Mouse (Mus musculus) liver, embryonic 16.5 days (tissue): ENCODE measurements around the gene Gm9999. TPM values are rescaled to one million over a fixed set of nuclear protein-coding genes. Genes with fewer than 3 reads are reported as not detected.

Source experiments
- ATAC-seq: fragments of 200-750 bp; cut with Nextera tagmentation; 2 replicates; pipeline ENCODE4 v1.8.0; 2017; ENCODE audit warnings: low read depth, mild to moderate bottlenecking, moderate number of reproducible peaks, moderate library complexity
- H3K27ac ChIP-seq: fragments of 300-500 bp; sonication (generic); 2 replicates; pipeline ENCODE4 v1.5.1; 2014; ENCODE audit warnings: mild to moderate bottlenecking, low read length
- H3K27me3 ChIP-seq: fragments of 300-500 bp; sonication (generic); 2 replicates; pipeline ENCODE4 v1.6.1; 2014; ENCODE audit warnings: low read depth, low read length, mixed read lengths; ENCODE audit not compliant: control insufficient read depth, insufficient read depth
- H3K36me3 ChIP-seq: fragments of 300-500 bp; sonication (generic); 2 replicates; pipeline ENCODE4 v1.6.1; 2014; ENCODE audit warnings: mild to moderate bottlenecking; ENCODE audit not compliant: control insufficient read depth, insufficient read depth
- H3K4me1 ChIP-seq: fragments of 300-500 bp; sonication (generic); 2 replicates; pipeline ENCODE4 v1.6.1; 2014; ENCODE audit warnings: low read depth, low read length, mixed read lengths; ENCODE audit not compliant: control insufficient read depth
- H3K4me2 ChIP-seq: fragments of 300-500 bp; sonication (generic); 2 replicates; pipeline ENCODE4 v1.6.1; 2014; ENCODE audit warnings: low read depth, low read length, mixed read lengths
- H3K4me3 ChIP-seq: fragments of 300-500 bp; sonication (generic); 2 replicates; pipeline ENCODE4 v1.5.1; 2014; ENCODE audit warnings: low read depth, mild to moderate bottlenecking, low read length
- H3K9ac ChIP-seq: fragments of 300-500 bp; sonication (generic); 2 replicates; pipeline ENCODE4 v1.6.1; 2014; ENCODE audit warnings: low read depth, low read length
- H3K9me3 ChIP-seq: fragments of 300-500 bp; sonication (generic); replicated peaks from 2 replicates; pipeline ENCODE4 v1.6.1; 2016; ENCODE audit warnings: low read length; ENCODE audit not compliant: control insufficient read depth
- WGBS: fragments of 180-500 bp; shearing (Covaris S2); extraction: QIAGEN DNeasy Blood & Tissue Kit; methylation state at CpG from one replicate; pipeline ENCODE4 v1.1.7; 2014; ENCODE audit not compliant: insufficient replicate concordance; 5-methylcytosine and 5-hydroxymethylcytosine counted together
- polyA plus RNA-seq: library from polyadenylated mRNA; unstranded; fragments of >200 nt; fragmentation: Nextera tagmentation; extraction: Ambion mirVana; gene quantifications from 2 replicates; pipeline ENCODE4 v1.2.1, GENCODE M21; 2015

Gm9999 gene
- polyA plus RNA-seq, 1 experiment from 2014 or later: not detected

DNA sequence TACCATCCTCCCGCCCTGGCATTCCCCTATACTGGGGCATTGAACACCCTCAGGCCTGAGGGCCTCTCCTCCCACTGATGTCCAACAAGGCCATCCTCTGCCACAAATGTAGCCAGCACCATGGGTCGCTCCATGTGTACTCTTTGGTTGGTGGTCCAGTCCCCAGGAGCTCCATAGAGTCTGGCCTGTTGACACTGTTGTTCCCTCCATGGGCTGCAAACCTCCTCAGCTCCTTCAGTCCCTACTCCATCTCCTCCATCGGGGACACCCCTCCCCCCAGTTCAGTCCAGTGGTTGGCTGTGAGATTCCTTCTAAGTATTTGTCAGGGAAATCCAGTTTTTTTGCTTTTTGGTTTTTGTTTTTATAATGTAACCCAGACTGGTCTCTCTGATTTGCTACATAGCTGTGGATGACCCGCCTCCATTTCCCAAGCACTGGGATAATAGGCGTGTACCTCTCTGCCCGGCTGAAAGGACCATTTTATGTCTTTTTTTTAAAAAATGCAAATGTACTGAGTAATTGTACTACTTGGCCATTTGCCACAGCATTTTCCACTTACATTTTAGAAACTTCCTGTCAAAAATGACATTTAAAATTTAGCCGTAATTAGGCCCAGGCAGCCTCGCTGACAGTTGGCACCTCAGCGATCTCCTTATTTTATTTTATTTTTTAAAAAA lies 47.3 kb downstream of the Gm9999 start:
- Histone ChIP-seq H3K4me2 (no peak overlapping the region), H3K9ac (no peak overlapping the region), H3K27ac (no peak overlapping the region), H3K4me1 (no peaks in the 10 kb centered on the region), H3K9me3 (no peaks in the 10 kb centered on the region), H3K36me3 (no peaks in the 10 kb centered on the region), H3K27me3 (no peaks in the 10 kb centered on the region), H3K4me3 (no peak overlapping the region)
- 73% methylated on average over 9 of the region's 9 CpGs for WGBS
- no peak for ATAC-seq

- no peak for ATAC-seq
- no peaks in the 10 kb centered on the region for H3K9me3 ChIP-seq
- H3K4me3 ChIP-seq: no peak overlapping the region
- no peak overlapping the region for H3K9ac ChIP-seq
- H3K36me3 ChIP-seq: no peaks in the 10 kb centered on the region
- 60% methylated on average over 4 of the region's 4 CpGs for WGBS
- no peaks in the 10 kb centered on the region for H3K4me1 ChIP-seq
- no peak overlapping the region for H3K4me2 ChIP-seq
- H3K27me3 ChIP-seq: no peaks in the 10 kb centered on the region
- no peak overlapping the region for H3K27ac ChIP-seq
These were observed 48.0 kb downstream of the Gm9999 start for GRCm38 (mm10) chr7:47031371-47031770.

DNA sequence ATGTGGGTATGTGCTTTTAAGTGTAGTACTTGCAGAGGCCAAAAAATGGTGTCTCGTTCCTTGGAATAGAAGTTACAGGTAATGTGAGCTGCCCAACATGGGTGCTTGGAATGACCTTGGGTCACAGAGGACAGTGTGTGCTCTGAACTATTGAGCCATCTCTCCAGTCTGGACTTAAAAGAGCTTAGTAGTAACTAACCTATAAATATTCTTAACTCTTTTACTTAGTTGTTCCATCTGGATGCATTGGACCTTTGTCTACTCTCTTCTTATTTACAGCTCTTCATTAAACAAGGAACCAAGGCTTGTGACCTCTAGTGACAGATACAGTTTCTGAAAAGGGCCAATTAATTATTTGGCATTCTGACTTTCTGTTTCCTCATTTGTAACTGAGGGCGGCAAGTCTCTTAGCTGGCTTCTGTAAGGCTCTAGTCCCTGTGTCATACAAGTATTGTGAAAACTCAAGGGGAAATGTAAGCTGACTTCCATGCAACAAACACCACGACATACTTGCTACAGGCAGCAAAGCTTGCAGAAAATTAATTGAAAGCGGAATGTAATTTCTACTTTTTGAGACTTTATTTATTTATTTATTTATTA lies 51.5 kb downstream of the Gm9999 start:
- no peaks in the 10 kb centered on the region for H3K9me3 ChIP-seq
- WGBS: 61% methylated on average over 4 of the region's 4 CpGs

GRCm38 (mm10) chr7:47035426-47035825 lies 52.0 kb downstream of the Gm9999 start:
- no peak overlapping the region for H3K4me2 ChIP-seq

More for the DNA sequence above, 51.5 kb downstream of the Gm9999 start:
- H3K4me2 ChIP-seq: no peak overlapping the region
- no peak overlapping the region for H3K4me3 ChIP-seq
- no peak overlapping the region for H3K9ac ChIP-seq
- H3K4me1 ChIP-seq: no peaks in the 10 kb centered on the region
- no peak overlapping the region for H3K27ac ChIP-seq
- H3K27me3 ChIP-seq: no peaks in the 10 kb centered on the region
- no peak; the same call in 1 of the 2 replicates for ATAC-seq
- H3K36me3 ChIP-seq: no peaks in the 10 kb centered on the region

More at GRCm38 (mm10) chr7:47035426-47035825, 52.0 kb downstream of the Gm9999 start:
- H3K9ac ChIP-seq: no peak overlapping the region
- H3K4me1 ChIP-seq: no peaks in the 10 kb centered on the region
- H3K36me3 ChIP-seq: no peaks in the 10 kb centered on the region
- H3K27ac ChIP-seq: no peak overlapping the region
- no peak overlapping the region for H3K4me3 ChIP-seq
- 67% methylated on average over 8 of the region's 8 CpGs for WGBS
- no peak for ATAC-seq
- no peaks in the 10 kb centered on the region for H3K27me3 ChIP-seq
- H3K9me3 ChIP-seq: no peaks in the 10 kb centered on the region

Other genes with a start within 250 kb of the Gm9999 start
- not detected in 2 replicates for gene Saa1, start 240.6 kb upstream of the Gm9999 start, polyA plus RNA-seq
- not detected in 2 replicates for gene Saa2, start 231.8 kb upstream of the Gm9999 start, polyA plus RNA-seq
- gene Hps5, start 187.5 kb upstream of the Gm9999 start, polyA plus RNA-seq: 7.2 and 7.4 TPM in 2 replicates
- 22.7 and 26.1 TPM in 2 replicates for gene Gtf2h1, start 187.5 kb upstream of the Gm9999 start, polyA plus RNA-seq
- gene Ldha, start 142.1 kb upstream of the Gm9999 start, polyA plus RNA-seq: 2,014 and 2,183 TPM in 2 replicates
- 0.17 and 0.26 TPM in 2 replicates for gene Ldhc, start 122.4 kb upstream of the Gm9999 start, polyA plus RNA-seq
- 54.4 and 54.6 TPM in 2 replicates for gene Tsg101, start 63.6 kb upstream of the Gm9999 start, polyA plus RNA-seq
- 5.8 and 6.8 TPM in 2 replicates for gene Uevld, start 25.1 kb upstream of the Gm9999 start, polyA plus RNA-seq
- 12.1 and 12.6 TPM in 2 replicates for gene Spty2d1, start 24.8 kb downstream of the Gm9999 start, polyA plus RNA-seq
- 25.3 and 25.6 TPM in 2 replicates for gene Tmem86a, start 67.0 kb downstream of the Gm9999 start, polyA plus RNA-seq
- 0.08 TPM in 1 of 2 replicates, not detected in the other for gene Ptpn5, start 150.1 kb downstream of the Gm9999 start, polyA plus RNA-seq
- gene Mrgpra6, start 221.3 kb downstream of the Gm9999 start, polyA plus RNA-seq: not detected in 2 replicates